Mouse (Mus musculus): ENCODE data around the gene Hist1h4b.

GRCm38 (mm10) chr13:23750839-23751477 is 5.9 kb upstream of the Hist1h4b start, which contains the start of gene Hist1h2ab:
- TF ChIP-seq CTCF (IDR thresholded peaks at IDR 0.05; ENCODE audit: borderline replicate concordance, control insufficient read depth, extremely low read depth, insufficient read depth, low read length, poor library complexity) = 0 out of 2 replicates have a peak, but pooled peaks have one; percentile 10
- peak; percentile 60; the same call in 1 of the 2 replicates for TF ChIP-seq POLR2A (IDR thresholded peaks at IDR 0.05; ENCODE audit: control insufficient read depth, extremely low read depth, insufficient read depth, low read length, poor library complexity)

Measured in thymus, adult 2 months (tissue).